Mouse (Mus musculus): Measurements from ENCODE around the gene Cyp2d10. TPM values are rescaled to one million over a fixed set of nuclear protein-coding genes. Genes with fewer than 3 reads are reported as not detected.
"Not testable (repeated sequence)": the region's sequence is repeated elsewhere in the genome, so short reads cannot be mapped to it uniquely, and the experiment has no call there.

Gene Cyp2d10
- total RNA-seq, 1 experiment from 2014 or later, result not detected

DNA sequence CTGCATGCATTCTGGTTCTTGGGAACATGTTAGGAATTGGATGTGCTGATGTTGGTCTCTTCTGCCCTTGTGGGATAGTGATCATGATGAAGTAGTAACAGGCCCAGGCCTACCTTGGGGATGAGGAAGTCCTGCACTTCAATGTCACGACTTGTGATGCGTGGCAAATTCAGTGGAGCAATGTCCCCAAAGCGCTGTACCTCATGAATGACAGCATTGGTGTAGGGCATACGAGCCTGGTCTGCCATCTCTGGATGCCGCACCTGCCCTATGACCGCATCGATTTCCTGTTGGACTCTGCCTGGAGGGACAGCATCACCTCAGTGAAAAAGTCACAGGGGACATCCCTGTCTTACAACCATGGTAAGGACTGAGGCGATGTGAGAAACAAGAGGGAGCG is 3.4 kb downstream of the Cyp2d10 start:
- no peak for ATAC-seq (ENCODE audit: extremely low read depth, insufficient number of reproducible peaks, low FRiP score, poor library complexity, severe bottlenecking)

DNA sequence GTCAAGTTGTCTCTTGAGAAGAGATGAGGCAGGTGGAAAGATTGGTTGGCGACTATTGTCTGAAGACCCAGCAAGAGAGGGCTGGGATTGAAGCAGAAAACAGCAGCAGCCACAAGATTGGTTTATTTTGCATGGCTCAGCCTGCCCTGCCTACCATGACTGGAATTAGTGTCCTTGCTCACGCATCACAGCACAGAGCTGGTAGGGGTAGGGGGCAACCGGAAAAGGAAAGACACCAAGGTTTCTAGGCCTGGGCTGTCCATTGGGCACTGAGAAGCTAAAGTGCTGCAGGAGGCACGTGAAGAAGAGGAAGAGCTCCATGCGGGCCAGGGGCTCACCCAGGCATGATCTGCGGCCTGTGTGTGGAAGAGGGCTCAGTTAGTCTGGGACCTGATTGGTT is 4.3 kb downstream of the Cyp2d10 start:
- ATAC-seq (ENCODE audit: extremely low read depth, insufficient number of reproducible peaks, low FRiP score, poor library complexity, severe bottlenecking), result no peak

DNA sequence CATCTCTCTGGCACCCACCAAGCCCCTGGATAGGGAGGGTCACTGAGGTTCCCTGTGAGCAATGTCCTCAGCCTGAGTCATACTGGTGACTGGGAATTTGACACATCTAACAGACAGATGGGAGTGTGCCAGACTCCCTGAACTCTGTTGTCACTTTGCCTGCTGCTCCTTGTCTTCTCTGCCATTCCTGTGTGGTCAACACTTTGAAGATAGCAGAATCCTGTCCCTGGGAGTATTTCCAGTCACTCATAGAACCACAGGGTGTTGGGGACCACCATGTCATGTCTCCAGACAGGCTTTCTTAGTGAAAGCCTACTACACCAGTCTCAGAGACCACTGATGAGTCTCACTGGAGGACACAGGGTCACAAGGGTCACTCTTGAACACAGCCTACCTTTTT is 4.9 kb downstream of the Cyp2d10 start:
- no peak for ATAC-seq (ENCODE audit: extremely low read depth, insufficient number of reproducible peaks, low FRiP score, poor library complexity, severe bottlenecking)

DNA sequence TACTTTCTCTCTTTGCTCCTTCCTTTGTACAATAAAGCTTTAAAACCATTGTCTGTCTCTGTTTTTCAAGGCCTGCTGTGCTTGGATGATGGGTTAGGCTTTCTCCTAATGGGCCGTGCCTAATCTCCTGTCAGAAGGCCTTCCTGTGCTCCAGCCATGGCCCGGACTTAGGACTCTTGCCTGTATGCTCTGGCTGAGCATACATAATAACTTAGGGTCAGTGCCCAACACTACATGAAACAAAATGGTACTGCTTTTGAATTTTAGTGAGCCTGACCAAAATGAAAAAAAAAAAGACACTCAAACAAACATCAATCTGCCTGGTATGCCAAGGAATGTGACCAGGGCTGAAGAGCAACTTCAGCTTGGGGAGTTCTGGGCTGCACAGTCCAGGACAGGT is 5.5 kb downstream of the Cyp2d10 start:
- ATAC-seq (ENCODE audit: extremely low read depth, insufficient number of reproducible peaks, low FRiP score, poor library complexity, severe bottlenecking), result no peak

DNA sequence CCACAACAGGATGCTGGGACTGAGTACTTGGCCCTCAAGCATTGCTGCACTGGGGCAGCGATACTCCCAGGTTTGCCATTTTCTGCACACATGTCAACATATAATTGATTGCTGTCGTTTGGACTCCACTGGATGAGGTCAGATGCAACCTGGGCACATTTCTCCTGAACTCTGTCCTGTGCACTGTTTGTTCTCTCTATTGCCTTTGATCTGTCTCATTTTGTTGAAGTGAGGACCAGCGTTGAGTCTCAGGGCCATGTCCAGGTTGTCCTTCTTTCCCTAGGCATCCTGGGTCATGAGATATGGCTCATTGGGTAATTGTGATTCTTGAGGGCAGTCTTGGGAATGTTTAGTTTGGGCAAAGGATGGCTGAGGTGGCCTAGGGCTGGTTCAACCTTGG is 11.0 kb downstream of the Cyp2d10 start:
- not testable (repeated sequence) for ATAC-seq (ENCODE audit: extremely low read depth, insufficient number of reproducible peaks, low FRiP score, poor library complexity, severe bottlenecking)

DNA sequence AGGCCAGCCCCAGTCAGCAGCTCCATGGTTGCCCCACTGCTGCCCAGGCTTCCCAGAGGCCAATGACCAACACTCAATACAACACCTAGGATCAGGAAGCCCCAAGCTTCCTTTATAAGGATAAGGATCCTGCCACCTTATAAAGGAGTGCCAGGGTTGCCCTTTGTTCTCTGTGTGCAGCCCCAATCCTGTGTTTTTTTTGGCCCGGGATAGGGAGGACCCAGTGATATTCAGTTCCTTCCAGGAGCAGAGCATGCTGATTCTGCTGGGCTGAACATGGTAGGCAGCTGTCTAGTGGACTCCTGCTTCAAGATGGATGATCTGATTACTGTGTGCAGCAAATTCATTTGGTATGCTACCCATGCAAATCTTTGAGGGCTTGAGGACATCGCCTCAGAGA is 13.1 kb downstream of the Cyp2d10 start, which contains the start of gene Cyp2d11:
TSS of gene Cyp2d11 (minus strand) at position 101 of the 400 bp plus-strand sequence.
- ATAC-seq (ENCODE audit: extremely low read depth, insufficient number of reproducible peaks, low FRiP score, poor library complexity, severe bottlenecking), result not testable (repeated sequence)

DNA sequence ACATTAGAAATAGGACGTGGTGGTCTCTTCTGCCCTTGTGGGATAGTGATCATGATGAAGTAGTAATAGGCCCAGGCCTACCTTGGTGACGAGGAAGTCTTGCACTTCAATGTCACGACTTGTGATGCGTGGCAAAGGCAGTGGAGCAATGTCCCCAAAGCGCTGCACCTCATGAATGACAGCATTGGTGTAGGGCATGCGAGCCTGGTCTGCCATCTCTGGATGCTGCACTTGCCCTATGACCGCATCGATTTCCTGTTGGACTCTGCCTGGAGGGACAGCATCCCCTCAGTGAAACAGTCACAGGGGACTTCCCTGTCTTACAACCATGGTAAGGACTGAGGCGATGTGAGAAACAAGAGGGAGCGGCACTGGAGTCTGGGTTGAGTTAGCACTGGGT is 17.1 kb downstream of the Cyp2d10 start:
- not testable (repeated sequence) for ATAC-seq (ENCODE audit: extremely low read depth, insufficient number of reproducible peaks, low FRiP score, poor library complexity, severe bottlenecking)

DNA sequence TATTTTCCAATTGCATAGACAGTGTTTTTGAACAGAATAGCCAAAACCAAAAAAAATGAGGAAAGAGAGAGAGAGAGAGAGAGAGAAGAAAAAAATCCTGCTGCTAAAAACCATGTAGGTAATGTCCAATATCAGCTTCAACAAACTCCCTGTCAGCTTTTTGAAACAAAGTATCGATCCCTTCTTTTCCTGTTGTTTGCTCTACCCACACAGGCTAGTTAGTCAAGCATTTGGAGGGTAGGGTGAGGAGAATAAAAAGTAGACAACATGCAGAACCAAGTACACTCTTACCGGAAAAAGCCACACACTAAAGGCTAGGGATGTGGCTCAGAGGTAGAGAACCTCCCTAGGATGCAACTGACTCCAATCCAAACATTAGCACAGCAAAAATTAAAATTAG is 21.3 kb downstream of the Cyp2d10 start:
- ATAC-seq (ENCODE audit: extremely low read depth, insufficient number of reproducible peaks, low FRiP score, poor library complexity, severe bottlenecking), result no peak

DNA sequence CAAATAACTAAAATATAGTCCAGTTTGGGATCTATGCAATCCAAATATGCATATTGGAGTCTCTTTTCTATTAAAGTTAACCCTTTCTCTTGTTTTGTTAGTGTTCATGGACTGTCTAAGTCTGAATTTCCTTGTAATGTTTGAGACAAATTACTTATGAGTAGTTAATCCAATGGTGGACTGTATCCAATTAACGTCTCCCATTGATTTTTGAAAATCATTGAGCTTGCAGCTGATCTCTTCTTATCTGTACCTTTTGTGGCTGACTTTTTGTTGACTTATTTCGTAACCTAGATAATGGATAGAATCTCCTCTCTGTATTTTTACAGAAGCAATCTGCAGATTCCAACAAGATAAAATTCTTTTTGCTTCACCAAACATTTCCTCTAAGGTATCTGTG is 24.6 kb downstream of the Cyp2d10 start:
- ATAC-seq (ENCODE audit: extremely low read depth, insufficient number of reproducible peaks, low FRiP score, poor library complexity, severe bottlenecking), result no peak

DNA sequence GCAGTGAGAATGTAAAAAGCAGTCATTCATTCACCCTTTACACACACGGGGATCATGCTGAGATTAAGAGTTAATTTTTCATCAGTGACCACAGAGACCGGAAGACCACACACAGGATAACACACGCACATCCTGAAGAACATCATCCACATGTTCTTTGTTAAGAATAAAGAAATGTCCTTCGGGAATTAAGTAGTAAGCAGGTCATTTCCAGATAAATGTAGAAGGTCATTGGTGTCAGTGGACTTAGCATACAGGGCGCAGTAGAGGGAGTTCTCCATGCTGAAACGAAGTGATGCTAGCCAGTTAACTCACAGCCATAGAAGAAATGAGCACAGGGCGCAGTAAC is 26.3 kb downstream of the Cyp2d10 start:
- no peak for ATAC-seq (ENCODE audit: extremely low read depth, insufficient number of reproducible peaks, low FRiP score, poor library complexity, severe bottlenecking)

DNA sequence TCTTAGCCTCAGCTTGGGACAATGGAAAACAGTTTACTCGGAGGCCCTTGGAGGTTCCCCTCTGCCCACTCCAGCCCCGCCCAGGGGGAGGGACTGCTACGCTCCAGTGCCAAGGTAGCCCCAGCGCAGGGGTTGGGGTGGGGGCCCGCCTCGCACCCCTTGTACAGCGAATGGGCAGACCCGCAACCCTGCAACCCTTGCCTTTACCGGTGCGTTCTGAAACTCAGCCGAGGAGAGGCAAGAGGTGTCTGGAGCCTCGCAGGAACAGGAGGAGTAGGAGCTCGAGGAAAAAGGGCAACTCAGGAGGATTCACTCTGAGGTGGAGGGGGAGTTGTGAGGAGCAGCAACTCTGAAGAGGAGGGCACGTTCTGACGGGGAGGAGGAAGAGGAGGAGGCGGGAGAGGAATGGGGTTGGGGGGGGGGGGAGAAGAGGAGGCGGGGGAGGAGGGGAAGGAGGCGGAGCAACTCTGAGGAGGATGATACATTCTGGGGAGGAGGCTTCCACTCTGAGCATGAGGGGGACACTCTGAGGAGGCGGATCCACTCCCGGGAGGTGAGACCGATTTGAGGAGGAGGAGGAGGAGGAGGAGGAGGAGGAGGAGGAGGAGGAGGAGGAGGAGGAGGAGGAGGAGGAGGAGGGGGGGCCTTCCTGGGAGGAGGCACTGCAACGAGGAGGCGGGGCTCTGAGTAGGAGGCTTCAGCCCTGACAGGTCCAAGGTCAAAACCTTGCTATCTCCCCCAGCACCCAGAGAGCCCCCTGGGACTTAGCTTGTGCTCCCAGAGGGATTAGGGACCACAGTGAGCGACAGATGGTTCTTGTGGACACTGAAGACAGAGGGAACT is 26.9 kb downstream of the Cyp2d10 start, which contains the start of gene Cyp2d22:
TSS of gene Cyp2d22 (minus strand) at position 390 of the 843 bp plus-strand sequence.
- ATAC-seq (ENCODE audit: extremely low read depth, insufficient number of reproducible peaks, low FRiP score, poor library complexity, severe bottlenecking), result peak; percentile 52

DNA sequence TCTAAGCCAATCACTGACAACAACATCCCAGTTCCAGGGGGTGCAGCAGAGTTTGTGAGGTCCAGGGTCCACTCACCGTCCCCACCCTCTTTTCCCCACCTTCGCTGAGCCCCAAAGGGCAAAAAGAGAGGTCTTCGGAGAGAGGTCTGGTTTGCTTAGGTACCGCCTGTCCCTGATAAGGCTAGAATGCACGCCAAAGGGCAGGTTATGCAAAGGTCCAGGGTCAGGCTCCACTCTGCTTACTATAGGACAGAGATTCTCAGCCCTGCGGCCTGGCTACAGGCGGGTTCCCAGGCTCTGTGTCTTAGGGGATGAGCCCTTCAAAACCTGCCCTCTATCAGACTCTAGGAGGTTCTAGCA is 27.5 kb downstream of the Cyp2d10 start:
- ATAC-seq (ENCODE audit: extremely low read depth, insufficient number of reproducible peaks, low FRiP score, poor library complexity, severe bottlenecking), result no peak

DNA sequence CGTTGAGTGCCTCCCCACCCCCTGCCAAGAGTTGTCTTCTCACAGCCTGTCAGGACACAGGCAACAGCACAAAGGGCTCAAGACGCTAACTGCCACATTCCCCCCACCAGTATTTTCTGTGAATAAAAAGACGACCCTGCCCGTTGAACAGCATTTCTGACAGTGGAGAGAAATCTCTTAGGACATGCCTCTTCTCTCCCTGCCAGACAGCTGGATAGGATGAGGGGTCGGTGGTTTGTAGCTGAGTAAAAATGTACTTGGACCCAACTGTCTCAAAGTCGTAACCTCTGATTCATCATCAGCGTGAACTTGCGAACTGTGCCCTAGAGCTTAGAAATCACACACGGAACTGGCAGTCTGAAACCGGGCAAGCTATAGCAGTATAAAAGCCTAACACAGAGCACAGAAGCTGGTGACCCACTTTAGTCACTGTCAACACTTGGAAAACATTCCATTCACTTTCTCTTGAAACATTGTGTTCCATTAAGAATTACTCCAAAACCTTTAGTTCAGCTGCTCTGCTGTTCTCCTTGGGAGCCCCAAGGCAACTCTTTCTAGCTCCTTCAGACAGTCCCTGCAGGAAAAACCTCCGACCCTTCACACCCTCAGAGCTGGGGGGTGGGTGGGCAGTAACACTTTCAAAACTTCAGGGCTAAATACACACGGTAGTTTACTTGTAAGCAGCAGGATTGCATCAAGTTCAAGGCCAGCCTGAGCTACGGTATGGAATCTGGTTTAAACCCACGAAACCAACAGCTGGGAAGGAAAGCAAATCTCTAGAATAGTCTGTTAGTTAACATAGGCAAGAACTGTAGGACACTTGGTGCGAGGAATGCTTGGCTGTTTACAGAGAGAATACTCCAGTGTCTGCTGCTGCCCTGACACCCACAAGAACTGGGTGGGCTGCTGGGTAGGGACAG is 28.5 kb downstream of the Cyp2d10 start:
- no peak for ATAC-seq (ENCODE audit: extremely low read depth, insufficient number of reproducible peaks, low FRiP score, poor library complexity, severe bottlenecking)

DNA sequence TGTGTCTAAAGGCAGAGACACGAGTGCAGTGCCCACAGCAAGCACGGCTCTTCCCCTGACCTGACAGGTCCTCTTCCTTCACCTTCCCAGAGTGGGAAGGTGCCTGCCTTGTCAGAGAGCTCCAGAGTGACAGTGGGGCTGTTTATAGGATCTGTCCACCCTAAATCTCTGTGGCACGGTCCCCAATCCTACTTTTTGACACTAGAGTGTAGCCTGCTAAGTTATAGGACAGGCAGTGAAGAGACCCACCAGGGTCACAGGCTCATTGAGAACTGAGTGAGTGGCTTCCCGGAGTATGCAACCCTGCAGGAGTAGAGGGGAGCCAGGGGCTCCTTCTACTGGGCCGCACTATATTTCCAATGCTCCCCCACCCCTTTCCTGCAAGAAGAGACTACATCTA is 29.3 kb downstream of the Cyp2d10 start:
- ATAC-seq (ENCODE audit: extremely low read depth, insufficient number of reproducible peaks, low FRiP score, poor library complexity, severe bottlenecking), result no peak

DNA sequence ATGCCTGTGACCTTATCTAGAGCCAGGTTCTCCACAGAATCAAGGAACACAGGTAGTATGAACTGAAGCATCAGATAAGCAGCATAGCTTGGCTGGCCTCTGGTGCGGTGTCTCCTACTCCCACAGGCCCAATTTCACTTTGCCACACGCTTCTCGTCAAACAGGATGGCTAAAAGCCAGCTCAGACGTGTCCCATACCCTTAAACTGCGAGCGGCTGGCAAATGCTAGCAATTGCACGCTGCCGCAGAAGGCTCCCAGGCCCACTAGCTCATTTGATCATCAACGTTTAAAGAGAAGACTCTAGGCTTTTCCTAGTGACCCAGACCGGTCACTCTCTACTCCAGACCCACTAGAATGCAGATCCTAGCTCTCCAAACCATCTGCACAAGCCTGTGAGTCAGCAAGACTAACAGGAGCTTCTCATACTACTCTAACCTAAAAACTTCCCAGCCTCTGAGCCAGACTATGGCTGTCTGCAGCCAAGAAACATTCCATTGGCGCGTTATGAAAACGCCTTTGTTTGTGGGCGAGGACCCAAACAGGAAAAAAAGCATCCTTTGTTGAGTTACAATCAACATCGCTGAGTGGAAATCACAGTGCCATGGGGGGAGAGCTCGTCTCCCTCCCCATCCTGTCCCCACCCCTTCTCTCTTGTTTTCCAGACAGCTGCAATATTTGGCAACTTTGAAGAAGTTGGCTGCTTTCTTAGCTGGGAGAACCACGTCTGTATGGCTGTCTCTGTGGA is 30.4 kb downstream of the Cyp2d10 start:
- no peak for ATAC-seq (ENCODE audit: extremely low read depth, insufficient number of reproducible peaks, low FRiP score, poor library complexity, severe bottlenecking)

DNA sequence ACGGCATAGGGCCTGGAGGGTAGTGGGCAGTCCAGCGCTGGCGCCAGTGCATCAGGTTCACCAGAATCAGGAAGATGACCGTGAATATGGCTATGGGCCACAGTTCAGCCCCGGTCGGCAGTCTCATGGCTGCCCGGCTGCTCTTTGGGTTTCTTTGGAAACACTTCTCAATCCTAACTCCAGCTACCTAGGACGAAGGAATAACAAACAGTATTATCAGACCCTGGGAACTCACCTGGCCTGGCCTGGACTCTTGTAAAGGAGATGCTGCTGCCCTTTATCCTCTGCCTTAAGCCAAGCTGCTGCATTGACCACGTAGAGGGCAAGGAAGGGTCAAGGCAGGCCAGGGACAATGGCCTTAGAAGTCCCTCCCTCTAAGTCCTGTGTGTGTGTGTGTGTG is 31.1 kb downstream of the Cyp2d10 start:
- no peak for ATAC-seq (ENCODE audit: extremely low read depth, insufficient number of reproducible peaks, low FRiP score, poor library complexity, severe bottlenecking)

DNA sequence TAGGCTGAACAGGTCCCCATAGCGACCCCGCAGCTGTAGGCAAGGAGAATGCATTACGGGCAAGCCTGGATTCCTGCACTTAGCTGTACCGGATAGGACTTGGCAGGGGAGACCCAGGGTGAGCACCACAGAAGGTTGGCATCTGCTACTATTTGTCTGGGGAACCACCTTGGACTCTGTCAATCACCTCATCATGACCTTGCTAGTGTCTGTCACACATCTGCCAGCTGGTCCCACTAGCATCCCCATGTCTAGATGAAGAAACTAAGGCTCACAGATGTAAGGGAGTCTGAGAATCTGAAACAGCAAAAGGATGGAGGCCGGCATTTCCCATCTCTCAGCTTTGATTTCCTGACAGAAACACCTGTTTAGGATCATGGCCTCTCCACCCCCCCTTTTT is 32.6 kb downstream of the Cyp2d10 start:
- ATAC-seq (ENCODE audit: extremely low read depth, insufficient number of reproducible peaks, low FRiP score, poor library complexity, severe bottlenecking), result no peak

DNA sequence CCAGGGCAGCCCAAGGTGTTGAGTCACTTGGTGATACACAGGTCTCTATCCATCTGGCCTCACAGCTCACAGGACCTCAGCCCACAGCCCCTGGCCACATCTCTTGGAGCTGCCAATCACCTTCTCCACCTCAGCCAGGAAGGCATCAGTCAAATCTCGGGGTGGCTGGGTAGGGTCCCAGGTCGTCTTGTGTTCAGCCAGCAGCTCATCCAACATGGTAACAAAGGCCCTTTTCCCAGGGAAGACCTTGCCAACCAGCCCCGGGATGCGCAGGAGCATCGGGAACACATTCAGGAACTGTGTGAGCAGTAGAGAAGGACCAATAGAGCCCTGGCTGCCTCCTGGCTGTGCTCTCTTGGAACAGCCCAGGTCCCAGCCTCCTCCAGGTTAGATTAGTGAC is 34.0 kb downstream of the Cyp2d10 start:
- ATAC-seq (ENCODE audit: extremely low read depth, insufficient number of reproducible peaks, low FRiP score, poor library complexity, severe bottlenecking), result no peak

DNA sequence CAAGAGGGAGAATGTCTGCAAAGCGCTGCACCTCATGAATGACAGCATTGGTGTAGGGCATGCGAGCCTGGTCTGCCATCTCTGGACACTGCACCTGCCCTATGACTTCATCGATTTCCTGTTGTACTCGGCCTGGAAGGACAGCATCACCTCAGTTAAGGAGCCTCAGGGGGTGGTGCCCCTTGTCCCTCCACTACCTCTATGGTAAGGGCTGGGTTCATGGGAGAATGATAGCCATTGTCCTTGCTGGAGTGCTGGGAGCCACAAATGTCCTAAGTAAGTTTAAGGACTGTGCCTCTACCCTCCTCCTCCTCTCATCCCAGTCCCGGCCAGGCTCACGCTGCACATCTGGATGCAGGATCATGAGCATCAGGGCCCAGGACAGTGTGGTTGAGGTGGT is 34.5 kb downstream of the Cyp2d10 start:
- ATAC-seq (ENCODE audit: extremely low read depth, insufficient number of reproducible peaks, low FRiP score, poor library complexity, severe bottlenecking), result no peak
